Mouse (Mus musculus): ENCODE measurements around the gene Dnase2b. TPM values are rescaled to one million over a fixed set of nuclear protein-coding genes. Genes with fewer than 3 reads are reported as not detected.

The Dnase2b gene
- polyA plus RNA-seq, 1 experiment from 2014 or later: not detected

GRCm38 (mm10) chr3:146586616-146587015 is 28.8 kb downstream of the Dnase2b start:
- ATAC-seq (ENCODE audit: low FRiP score): no peak
- no peak overlapping the region for H3K9ac ChIP-seq
- no peaks in the 10 kb centered on the region for H3K27me3 ChIP-seq
- no peaks in the 10 kb centered on the region for H3K4me1 ChIP-seq
- no peaks in the 10 kb centered on the region for H3K36me3 ChIP-seq
- H3K4me2 ChIP-seq (replicated peaks): no peak overlapping the region
- no peaks in the 10 kb centered on the region for H3K9me3 ChIP-seq (replicated peaks)
- no peak overlapping the region for H3K4me3 ChIP-seq
- WGBS: 96% methylated on average over 14 of the region's 14 CpGs
- no peak overlapping the region for H3K27ac ChIP-seq

- H3K4me3 ChIP-seq: no peak overlapping the region
- no peak overlapping the region for H3K27ac ChIP-seq
- WGBS: 73% methylated on average over 5 of the region's 5 CpGs
- ATAC-seq (ENCODE audit: low FRiP score): no peak
- H3K36me3 ChIP-seq: no peaks in the 10 kb centered on the region
- H3K9me3 ChIP-seq (replicated peaks): no peaks in the 10 kb centered on the region
- H3K4me1 ChIP-seq: no peaks in the 10 kb centered on the region
- H3K4me2 ChIP-seq (replicated peaks): no peak overlapping the region
- H3K9ac ChIP-seq: no peak overlapping the region
- no peaks in the 10 kb centered on the region for H3K27me3 ChIP-seq
Observed at GRCm38 (mm10) chr3:146583908-146584307, 31.5 kb downstream of the Dnase2b start.

- Histone ChIP-seq H3K4me3 (no peak overlapping the region), H3K4me1 (no peaks in the 10 kb centered on the region), H3K36me3 (no peaks in the 10 kb centered on the region), H3K9ac (no peak overlapping the region), H3K27me3 (no peaks in the 10 kb centered on the region), H3K27ac (no peak overlapping the region), H3K4me2 (replicated peaks) (no peak overlapping the region), H3K9me3 (replicated peaks) (no peaks in the 10 kb centered on the region)
- 87% methylated on average over 4 of the region's 4 CpGs for WGBS
- no peak for ATAC-seq (ENCODE audit: low FRiP score)
Observed at GRCm38 (mm10) chr3:146583478-146583877, 31.9 kb downstream of the Dnase2b start.

GRCm38 (mm10) chr3:146580039-146580729 is 35.2 kb downstream of the Dnase2b start:
- Histone ChIP-seq H3K27me3 (no peaks in the 10 kb centered on the region), H3K9ac (no peak overlapping the region), H3K27ac (no peak overlapping the region), H3K9me3 (replicated peaks) (no peaks in the 10 kb centered on the region), H3K4me2 (replicated peaks) (no peak overlapping the region), H3K36me3 (no peaks in the 10 kb centered on the region), H3K4me3 (no peak overlapping the region), H3K4me1 (no peaks in the 10 kb centered on the region)
- WGBS: 85% methylated on average over 3 of the region's 3 CpGs
- no peak for ATAC-seq (ENCODE audit: low FRiP score)

GRCm38 (mm10) chr3:146577591-146577990 is 37.8 kb downstream of the Dnase2b start:
- ATAC-seq (ENCODE audit: low FRiP score): no peak
- Histone ChIP-seq H3K36me3 (no peaks in the 10 kb centered on the region), H3K4me3 (no peak overlapping the region), H3K27ac (no peak overlapping the region), H3K4me2 (replicated peaks) (no peak overlapping the region), H3K4me1 (no peaks in the 10 kb centered on the region), H3K27me3 (no peaks in the 10 kb centered on the region), H3K9me3 (replicated peaks) (no peaks in the 10 kb centered on the region), H3K9ac (no peak overlapping the region)
- 70% methylated on average over 2 of the region's 2 CpGs for WGBS

- H3K9me3 ChIP-seq (replicated peaks): no peaks in the 10 kb centered on the region
- no peak overlapping the region for H3K27ac ChIP-seq
- no peak overlapping the region for H3K9ac ChIP-seq
- no peak for ATAC-seq (ENCODE audit: low FRiP score)
- no peaks in the 10 kb centered on the region for H3K4me1 ChIP-seq
- no peaks in the 10 kb centered on the region for H3K27me3 ChIP-seq
- WGBS: 79% methylated on average over 1 of the region's 1 CpGs
- H3K36me3 ChIP-seq: no peaks in the 10 kb centered on the region
- no peak overlapping the region for H3K4me2 ChIP-seq (replicated peaks)
- no peak overlapping the region for H3K4me3 ChIP-seq
Observed at GRCm38 (mm10) chr3:146571341-146571740, 44.1 kb downstream of the Dnase2b start.

- Histone ChIP-seq H3K4me2 (replicated peaks) (no peak overlapping the region), H3K4me1 (no peaks in the 10 kb centered on the region), H3K27ac (no peak overlapping the region), H3K9ac (no peak overlapping the region), H3K4me3 (no peak overlapping the region), H3K27me3 (no peaks in the 10 kb centered on the region), H3K9me3 (replicated peaks) (no peaks in the 10 kb centered on the region), H3K36me3 (no peaks in the 10 kb centered on the region)
- ATAC-seq (ENCODE audit: low FRiP score): no peak
- whole genome bisulfite sequencing: 81% methylated on average over 6 of the region's 6 CpGs
Observed at GRCm38 (mm10) chr3:146570939-146571338, 44.5 kb downstream of the Dnase2b start.

- no peaks in the 10 kb centered on the region for H3K36me3 ChIP-seq
- H3K4me1 ChIP-seq: no peaks in the 10 kb centered on the region
- 84% methylated on average over 10 of the region's 10 CpGs for WGBS
- no peaks in the 10 kb centered on the region for H3K9me3 ChIP-seq (replicated peaks)
- H3K27me3 ChIP-seq: no peaks in the 10 kb centered on the region
- H3K9ac ChIP-seq: no peak within 1 kb of the TSS
- no peak for ATAC-seq (ENCODE audit: low FRiP score)
- H3K27ac ChIP-seq: no peak within 1 kb of the TSS
- H3K4me3 ChIP-seq: no peak within 1 kb of the TSS
- no peak within 1 kb of the TSS for H3K4me2 ChIP-seq (replicated peaks)
Observed at GRCm38 (mm10) chr3:146570148-146570782, 45.1 kb downstream of the Dnase2b start, which contains the start of gene Uox. TSS of gene Uox (plus strand) at chr3:146570426.

GRCm38 (mm10) chr3:146569594-146569993 is 45.8 kb downstream of the Dnase2b start:
- Histone ChIP-seq H3K27ac (no peak overlapping the region), H3K36me3 (no peaks in the 10 kb centered on the region), H3K4me1 (no peaks in the 10 kb centered on the region), H3K4me3 (no peak overlapping the region), H3K9ac (no peak overlapping the region), H3K4me2 (replicated peaks) (no peak overlapping the region), H3K9me3 (replicated peaks) (no peaks in the 10 kb centered on the region), H3K27me3 (no peaks in the 10 kb centered on the region)
- 92% methylated on average over 3 of the region's 3 CpGs for WGBS
- ATAC-seq (ENCODE audit: low FRiP score): no peak

GRCm38 (mm10) chr3:146567884-146568530 is 47.4 kb downstream of the Dnase2b start:
- no peaks in the 10 kb centered on the region for H3K9me3 ChIP-seq (replicated peaks)
- H3K27me3 ChIP-seq: no peaks in the 10 kb centered on the region
- no peak overlapping the region for H3K4me2 ChIP-seq (replicated peaks)
- no peak for ATAC-seq (ENCODE audit: low FRiP score)
- H3K4me3 ChIP-seq: no peak overlapping the region
- H3K4me1 ChIP-seq: no peaks in the 10 kb centered on the region
- H3K9ac ChIP-seq: no peak overlapping the region
- no peaks in the 10 kb centered on the region for H3K36me3 ChIP-seq
- 79% methylated on average over 9 of the region's 9 CpGs for WGBS
- no peak overlapping the region for H3K27ac ChIP-seq

- H3K27ac ChIP-seq: no peak overlapping the region
- no peak overlapping the region for H3K4me2 ChIP-seq (replicated peaks)
- ATAC-seq (ENCODE audit: low FRiP score): no peak
- H3K9ac ChIP-seq: no peak overlapping the region
- no peaks in the 10 kb centered on the region for H3K4me1 ChIP-seq
- no peak overlapping the region for H3K4me3 ChIP-seq
- 78% methylated on average over 7 of the region's 7 CpGs for WGBS
- H3K27me3 ChIP-seq: no peaks in the 10 kb centered on the region; the same call in 1 of the 2 replicates
- H3K9me3 ChIP-seq (replicated peaks): no peaks in the 10 kb centered on the region
- H3K36me3 ChIP-seq: no peaks in the 10 kb centered on the region
Observed at GRCm38 (mm10) chr3:146567366-146567765, 48.0 kb downstream of the Dnase2b start.

GRCm38 (mm10) chr3:146565065-146565411 is 50.4 kb downstream of the Dnase2b start:
- 86% methylated on average over 1 of the region's 1 CpGs for WGBS
- no peaks in the 10 kb centered on the region for H3K4me1 ChIP-seq
- no peak overlapping the region for H3K27ac ChIP-seq
- no peaks in the 10 kb centered on the region; the same call in 1 of the 2 replicates for H3K27me3 ChIP-seq
- no peak overlapping the region for H3K4me2 ChIP-seq (replicated peaks)
- H3K9me3 ChIP-seq (replicated peaks): no peaks in the 10 kb centered on the region
- no peaks in the 10 kb centered on the region for H3K36me3 ChIP-seq
- no peak overlapping the region for H3K9ac ChIP-seq
- no peak overlapping the region for H3K4me3 ChIP-seq
- ATAC-seq (ENCODE audit: low FRiP score): no peak
